Mouse (Mus musculus): ENCODE data around the gene Fam178b. TPM values are rescaled to one million over a fixed set of nuclear protein-coding genes. Genes with fewer than 3 reads are reported as not detected.

The Fam178b gene
- polyA plus RNA-seq, 2 experiments: 0.21 to 0.27 TPM

GRCm38 (mm10) chr1:36711104-36711503 lies 28.1 kb upstream of the Fam178b start:
- Histone ChIP-seq H3K4me3 (ENCODE audit: insufficient read depth in 1 of 2, low read depth in 2 of 2, low read length in 2 of 2) (no peak overlapping the region), H3K9ac (replicated peaks) (no peak overlapping the region), H3K4me2 (ENCODE audit: low read depth) (no peak overlapping the region), H3K36me3 (replicated peaks; ENCODE audit: control insufficient read depth, insufficient read depth, low read depth) (no peaks in the 10 kb centered on the region), H3K27me3 (ENCODE audit: control insufficient read depth, insufficient read depth, low read length) (no peaks in the 10 kb centered on the region), H3K9me3 (ENCODE audit: control insufficient read depth, low read length) (no peaks in the 10 kb centered on the region), H3K27ac (no peak overlapping the region), H3K4me1 (replicated peaks; ENCODE audit: control insufficient read depth in 2 of 2, insufficient read depth in 2 of 2, low read length in 1 of 2) (peaks cover 6 to 15% of the 10 kb centered on the region in 2 experiments)
- no peak for ATAC-seq (ENCODE audit: insufficient read depth)
- no peak for DNase-seq (ENCODE audit: low read depth in 3 of 3, low spot score in 3 of 3)
- TF ChIP-seq EP300 (IDR thresholded peaks at IDR 0.05; ENCODE audit: low read depth) (no peak), CTCF (IDR thresholded peaks at IDR 0.05; ENCODE audit: low read depth) (no peak)
- WGBS (ENCODE audit: insufficient replicate concordance): 71% methylated on average over 2 of the region's 2 CpGs

GRCm38 (mm10) chr1:36709854-36710280 lies 26.9 kb upstream of the Fam178b start, which contains the start of gene 4933424G06Rik:
TSS of gene 4933424G06Rik (plus strand) at chr1:36710149.
- Histone ChIP-seq H3K27me3 (ENCODE audit: control insufficient read depth, insufficient read depth, low read length) (no peaks in the 10 kb centered on the region), H3K9me3 (ENCODE audit: control insufficient read depth, low read length) (no peaks in the 10 kb centered on the region), H3K27ac (peak within 1 kb of the TSS; percentile 28), H3K4me3 (ENCODE audit: insufficient read depth in 1 of 2, low read depth in 2 of 2, low read length in 2 of 2) (peak within 1 kb of the TSS; percentile 70 to 84), H3K4me2 (ENCODE audit: low read depth) (peak within 1 kb of the TSS; percentile 72), H3K9ac (replicated peaks) (peak within 1 kb of the TSS; percentile 78), H3K4me1 (replicated peaks; ENCODE audit: control insufficient read depth in 2 of 2, insufficient read depth in 2 of 2, low read length in 1 of 2) (peaks cover 6 to 15% of the 10 kb centered on the region in 2 experiments), H3K36me3 (replicated peaks; ENCODE audit: control insufficient read depth, insufficient read depth, low read depth) (peaks cover 8% of the 10 kb centered on the region)
- DNase-seq (ENCODE audit: low read depth in 3 of 3, low spot score in 3 of 3): peak; percentile 95 to 96 (median 96)
- peak; percentile 98 for ATAC-seq (ENCODE audit: insufficient read depth)
- TF ChIP-seq CTCF (IDR thresholded peaks at IDR 0.05; ENCODE audit: low read depth): no peak
- no peak for TF ChIP-seq EP300 (IDR thresholded peaks at IDR 0.05; ENCODE audit: low read depth)
- WGBS (ENCODE audit: insufficient replicate concordance): 0% methylated on average over 29 of the region's 29 CpGs

GRCm38 (mm10) chr1:36709055-36709853 lies 26.3 kb upstream of the Fam178b start:
- peak overlapping the region; percentile 70 to 84 for H3K4me3 ChIP-seq (ENCODE audit: insufficient read depth in 1 of 2, low read depth in 2 of 2, low read length in 2 of 2)
- H3K27ac ChIP-seq: peak overlapping the region; percentile 28
- TF ChIP-seq EP300 (IDR thresholded peaks at IDR 0.05; ENCODE audit: low read depth) (no peak), CTCF (IDR thresholded peaks at IDR 0.05; ENCODE audit: low read depth) (peak; percentile 55)
- DNase-seq (ENCODE audit: low read depth in 3 of 3, low spot score in 3 of 3): peak in 2 of 3 experiments; percentile 33 to 43
- H3K9ac ChIP-seq (replicated peaks): peak overlapping the region; percentile 78
- no peaks in the 10 kb centered on the region for H3K9me3 ChIP-seq (ENCODE audit: control insufficient read depth, low read length)
- H3K4me2 ChIP-seq (ENCODE audit: low read depth): peak overlapping the region; percentile 72
- no peaks in the 10 kb centered on the region for H3K27me3 ChIP-seq (ENCODE audit: control insufficient read depth, insufficient read depth, low read length)
- peaks cover 6 to 15% of the 10 kb centered on the region in 2 experiments for H3K4me1 ChIP-seq (replicated peaks; ENCODE audit: control insufficient read depth in 2 of 2, insufficient read depth in 2 of 2, low read length in 1 of 2)
- H3K36me3 ChIP-seq (replicated peaks; ENCODE audit: control insufficient read depth, insufficient read depth, low read depth): peaks cover 13% of the 10 kb centered on the region
- peak; percentile 65 for ATAC-seq (ENCODE audit: insufficient read depth)
- under 1% methylated on average over 33 of the region's 33 CpGs for WGBS (ENCODE audit: insufficient replicate concordance)

- peaks cover 16% of the 10 kb centered on the region for H3K36me3 ChIP-seq (replicated peaks; ENCODE audit: control insufficient read depth, insufficient read depth, low read depth)
- TF ChIP-seq CTCF (IDR thresholded peaks at IDR 0.05; ENCODE audit: low read depth) (no peak), EP300 (IDR thresholded peaks at IDR 0.05; ENCODE audit: low read depth) (no peak)
- no peaks in the 10 kb centered on the region for H3K27me3 ChIP-seq (ENCODE audit: control insufficient read depth, insufficient read depth, low read length)
- H3K4me2 ChIP-seq (ENCODE audit: low read depth): peak overlapping the region; percentile 72
- H3K9me3 ChIP-seq (ENCODE audit: control insufficient read depth, low read length): no peaks in the 10 kb centered on the region
- WGBS (ENCODE audit: insufficient replicate concordance): 68% methylated on average over 1 of the region's 1 CpGs
- H3K9ac ChIP-seq (replicated peaks): peak overlapping the region; percentile 78
- H3K4me3 ChIP-seq (ENCODE audit: insufficient read depth in 1 of 2, low read depth in 2 of 2, low read length in 2 of 2): peak overlapping the region; percentile 70 to 84
- peaks cover 6 to 15% of the 10 kb centered on the region in 2 experiments for H3K4me1 ChIP-seq (replicated peaks; ENCODE audit: control insufficient read depth in 2 of 2, insufficient read depth in 2 of 2, low read length in 1 of 2)
- no peak overlapping the region; the same call in 1 of the 2 replicates for H3K27ac ChIP-seq
- no peak for ATAC-seq (ENCODE audit: insufficient read depth)
- no peak for DNase-seq (ENCODE audit: low read depth in 3 of 3, low spot score in 3 of 3)
Observed at GRCm38 (mm10) chr1:36708626-36709025, 25.6 kb upstream of the Fam178b start.

GRCm38 (mm10) chr1:36707797-36708196 lies 24.8 kb upstream of the Fam178b start:
- Histone ChIP-seq H3K4me1 (replicated peaks; ENCODE audit: control insufficient read depth in 2 of 2, insufficient read depth in 2 of 2, low read length in 1 of 2) (peaks cover 6 to 15% of the 10 kb centered on the region in 2 experiments), H3K4me3 (ENCODE audit: insufficient read depth in 1 of 2, low read depth in 2 of 2, low read length in 2 of 2) (no peak overlapping the region), H3K9me3 (ENCODE audit: control insufficient read depth, low read length) (no peaks in the 10 kb centered on the region), H3K27ac (no peak overlapping the region), H3K36me3 (replicated peaks; ENCODE audit: control insufficient read depth, insufficient read depth, low read depth) (peaks cover 16% of the 10 kb centered on the region), H3K4me2 (ENCODE audit: low read depth) (peak overlapping the region; percentile 72; the same call in 1 of the 2 replicates), H3K9ac (replicated peaks) (no peak overlapping the region), H3K27me3 (ENCODE audit: control insufficient read depth, insufficient read depth, low read length) (no peaks in the 10 kb centered on the region)
- 73% methylated on average over 3 of the region's 3 CpGs for whole genome bisulfite sequencing (ENCODE audit: insufficient replicate concordance)
- ATAC-seq (ENCODE audit: insufficient read depth) (no peak), DNase-seq (ENCODE audit: low read depth in 3 of 3, low spot score in 3 of 3) (no peak)
- TF ChIP-seq EP300 (IDR thresholded peaks at IDR 0.05; ENCODE audit: low read depth): no peak
- no peak for TF ChIP-seq CTCF (IDR thresholded peaks at IDR 0.05; ENCODE audit: low read depth)
